Mouse (Mus musculus) spleen, adult 2 months (tissue): ENCODE results near the gene Mfn1.

Source experiments
- CTCF ChIP-seq: fragments of 200-500 bp; IDR thresholded peaks from 2 replicates; pipeline ENCODE4 v1.5.1; 2011; ENCODE audit warnings: mild to moderate bottlenecking, inconsistent platforms; ENCODE audit not compliant: insufficient read depth, insufficient read length, insufficient replicate concordance; ENCODE audit errors: extremely low read depth
- POLR2A ChIP-seq: fragments of 200-500 bp; IDR thresholded peaks from 2 replicates; pipeline ENCODE4 v1.6.1; 2011; ENCODE audit warnings: low read depth, low read length, inconsistent platforms

DNA sequence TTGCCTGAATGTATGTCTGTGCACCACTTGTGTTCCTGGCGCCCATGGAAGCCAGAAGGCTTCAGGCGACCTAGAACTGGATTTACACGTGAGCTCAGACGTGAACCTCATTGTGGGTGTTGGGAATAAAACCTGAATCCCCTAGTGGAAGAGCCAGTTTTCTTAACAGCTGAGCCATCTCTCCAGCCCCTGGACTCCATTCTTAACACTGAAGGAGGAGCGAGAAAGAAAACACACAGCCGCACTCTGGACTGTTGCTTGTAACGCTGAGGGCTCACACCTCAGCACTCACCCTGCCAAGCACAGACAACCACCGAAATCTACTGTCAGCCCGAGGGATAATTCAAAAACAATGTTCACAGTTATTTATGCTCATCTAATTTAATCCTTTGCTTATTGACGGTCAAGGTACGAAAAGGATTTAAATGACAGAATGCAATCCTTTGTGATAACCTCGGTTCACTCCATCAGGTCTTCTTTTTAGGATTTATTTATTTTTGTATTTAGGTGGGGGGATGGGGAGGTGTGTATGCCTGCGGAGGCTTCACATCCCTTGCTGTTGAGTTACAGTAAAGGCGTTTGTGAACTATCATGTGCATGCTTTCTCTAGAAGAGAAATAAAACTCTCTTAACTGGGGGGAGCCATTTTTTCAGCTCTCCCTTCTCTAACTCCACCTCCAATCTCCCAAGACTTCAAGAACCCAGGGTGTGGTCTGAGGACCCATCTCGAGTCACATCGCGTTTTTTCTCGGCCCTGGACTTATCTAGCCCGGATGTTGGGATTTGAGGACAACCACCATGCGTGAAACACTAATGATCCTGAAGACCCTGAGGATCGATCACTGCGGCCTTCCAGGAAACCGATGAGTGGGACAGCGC lies 19.5 kb upstream of the Mfn1 start, which contains the start of gene Zfp639:
- no peak for TF ChIP-seq CTCF
- no peak for TF ChIP-seq POLR2A
